8 mouse cellular contexts compared by ENCODE assay signal in genomic region chr7:108950312-108950761, GRCm38 (mm10). TPM values are rescaled to one million over a fixed set of nuclear protein-coding genes. Genes with fewer than 3 reads are reported as not detected.
DNase-seq lines count a peak whose midpoint lies in the region; ATAC-seq lines count a peak whose summit lies in the region.

Gene Tub (plus strand): TSS chr7:108950338.

- peak; percentile 82 for DNase-seq in ES-CJ7 (ENCODE audit: low read depth, low spot score)
- peak; percentile 90 for DNase-seq in brain, adult 2 months (ENCODE audit: low read depth, low spot score)
- peak; percentile 88 for DNase-seq in layer of hippocampus, adult 9-11 months
- DNase-seq in ovary, postnatal 36 days (ENCODE audit: low spot score), result peak; percentile 42

- WGBS in forebrain, embryonic 12.5 days, result 1% methylated on average over 31 of the region's 44 CpGs
- WGBS in lung, embryonic 15.5 days, result 1% methylated on average over 32 of the region's 44 CpGs

- H3K4me1 ChIP-seq in forebrain, embryonic 12.5 days, result peaks cover 18% of the 10 kb centered on the region
- peaks cover 13% of the 10 kb centered on the region for H3K4me1 ChIP-seq in lung, embryonic 15.5 days

- peaks cover 53% of the 10 kb centered on the region for H3K27me3 ChIP-seq in forebrain, embryonic 12.5 days
- peaks cover 44% of the 10 kb centered on the region for H3K27me3 ChIP-seq in lung, embryonic 15.5 days

- peak; percentile 78 for ATAC-seq in forebrain, embryonic 12.5 days (ENCODE audit: low FRiP score)
- peak; percentile 12 to 55; a peak in 2 of 4 replicates for ATAC-seq in hematopoietic stem cell, adult 5-6 weeks (replicated peaks in 1 of 2; ENCODE audit: insufficient read depth in 1 of 2, low FRiP score in 2 of 2, low TSS enrichment in 1 of 2, low read depth in 1 of 2, poor library complexity in 2 of 2, severe bottlenecking in 2 of 2)
- ATAC-seq in lung, embryonic 15.5 days (ENCODE audit: borderline replicate concordance, extremely low read depth, low FRiP score, low TSS enrichment), result peak; percentile 48; the same call in 1 of the 2 replicates
- ATAC-seq in erythroblast, adult 5-6 weeks (replicated peaks; ENCODE audit: low FRiP score, poor library complexity, severe bottlenecking), result no peak

- peak within 1 kb of the TSS; percentile 63 for H3K9ac ChIP-seq in forebrain, embryonic 12.5 days
- 0 out of 2 replicates have a peak within 1 kb of the TSS, but pooled peaks have one; percentile 5 for H3K9ac ChIP-seq in lung, embryonic 15.5 days

- no peaks in the 10 kb centered on the region for H3K9me3 ChIP-seq in forebrain, embryonic 12.5 days
- no peaks in the 10 kb centered on the region for H3K9me3 ChIP-seq in lung, embryonic 15.5 days

- H3K4me3 ChIP-seq in forebrain, embryonic 12.5 days (replicated peaks), result peak within 1 kb of the TSS; percentile 66
- peak within 1 kb of the TSS; percentile 42 for H3K4me3 ChIP-seq in lung, embryonic 15.5 days

- peak within 1 kb of the TSS; percentile 100 for H3K4me2 ChIP-seq in forebrain, embryonic 12.5 days
- peak within 1 kb of the TSS; percentile 85 for H3K4me2 ChIP-seq in lung, embryonic 15.5 days

- H3K36me3 ChIP-seq in forebrain, embryonic 12.5 days (replicated peaks), result peaks cover 5% of the 10 kb centered on the region
- no peaks in the 10 kb centered on the region; the same call in 1 of the 2 replicates for H3K36me3 ChIP-seq in lung, embryonic 15.5 days

- no peak within 1 kb of the TSS for H3K27ac ChIP-seq in forebrain, embryonic 12.5 days
- H3K27ac ChIP-seq in lung, embryonic 15.5 days, result no peak within 1 kb of the TSS

RNA-seq across cellular contexts. Expression of gene Tub, which starts in this region (rescaled TPM):
- 31.2 and 36.9 TPM in 2 replicates for polyA plus RNA-seq in forebrain, embryonic 12.5 days (2016; fragmentation: Nextera tagmentation; extraction: Ambion mirVana)
- total RNA-seq in hematopoietic stem cell, adult 5-6 weeks (2017), result not detected in 2 replicates
- 1.5 and 1.8 TPM in 2 replicates for polyA plus RNA-seq in lung, embryonic 15.5 days (2015; fragmentation: Nextera tagmentation; extraction: Ambion mirVana)
- not detected in 2 replicates for total RNA-seq in erythroblast, adult 5-6 weeks (2015; ENCODE audit: low replicate concordance)
- not detected in 2 replicates for total RNA-seq in erythroblast, adult 5-6 weeks (2017; ENCODE audit: low replicate concordance)

Comparison
In these comparisons a context has a peak if more than half of its experiments do, and no peak if none do; other contexts are left out.
1. RNA of gene Tub (polyA plus RNA-seq): 31.2 to 36.9 TPM in forebrain, embryonic 12.5 days; 1.5 to 1.8 TPM in lung, embryonic 15.5 days; every median in the first group is over 10 times any median in the second.
2. Peak in ATAC-seq in hematopoietic stem cell, adult 5-6 weeks; RNA of the gene not detected or under 1 TPM.
3. Peak in every context shown above with its lines, with median percentiles within 50 percentile points of each other: DNase-seq.